Mouse (Mus musculus): ENCODE measurements around the gene Tcf20.

GRCm38 (mm10) chr15:82953096-82953495 is 34.6 kb downstream of the Tcf20 start:
- TF ChIP-seq ELF1 (IDR thresholded peaks at IDR 0.05; ENCODE audit: low read depth, low read length) = no peak
- no peak for TF ChIP-seq CHD2 (IDR thresholded peaks at IDR 0.05; ENCODE audit: low read length)
- TF ChIP-seq MAFK (IDR thresholded peaks at IDR 0.05; ENCODE audit: insufficient replicate concordance, low read length) = no peak
- TF ChIP-seq POLR2A (IDR thresholded peaks at IDR 0.05; ENCODE audit: low read depth, low read length) = no peak
- no peak for TF ChIP-seq MXI1 (IDR thresholded peaks at IDR 0.05; ENCODE audit: low read depth, low read length)
- TF ChIP-seq RAD21 (IDR thresholded peaks at IDR 0.05; ENCODE audit: low read depth, low read length) = no peak
- TF ChIP-seq CTCF (conservative IDR thresholded peaks at IDR 0.05 in 1 of 2, IDR thresholded peaks at IDR 0.05 in 1 of 2; ENCODE audit: low read depth in 2 of 2, low read length in 2 of 2) = no peak
- TF ChIP-seq MYC (IDR thresholded peaks at IDR 0.05; ENCODE audit: low read depth, low read length) = no peak
- no peak for TF ChIP-seq EP300 (IDR thresholded peaks at IDR 0.05; ENCODE audit: low read length)
- no peak for TF ChIP-seq ZKSCAN1 (IDR thresholded peaks at IDR 0.05; ENCODE audit: borderline replicate concordance, low read depth, low read length)
- TF ChIP-seq MAX (IDR thresholded peaks at IDR 0.05; ENCODE audit: low read length) = no peak
- no peak for TF ChIP-seq ZMIZ1 (IDR thresholded peaks at IDR 0.05; ENCODE audit: low read depth, low read length)

All from CH12.LX (cell line).